Mouse (Mus musculus): Measurements from ENCODE around the gene Mrps24. TPM values are rescaled to one million over a fixed set of nuclear protein-coding genes. Genes with fewer than 3 reads are reported as not detected.
A peak's percentile ranks its signal among the peaks of the same experiment; 100 is the strongest.

The Mrps24 gene
- 10 to 100 TPM; 64.7 to 71.7 TPM for total RNA-seq (2021)

- no peak for DNase-seq (ENCODE audit: low spot score in 2 of 2)
- intact Hi-C loops (cut with DNase I), result no loop called here
These were observed at the start of gene Mrps24 for GRCm38 (mm10) chr11:5715630-5716105. Gene Mrps24, minus strand, starts transcription at chr11:5715680.

GRCm38 (mm10) chr11:5762633-5762982 lies 47.1 kb upstream of the Mrps24 start:
- intact Hi-C loops (cut with DNase I), result no loop called here
- DNase-seq (ENCODE audit: low spot score in 2 of 2), result no peak

GRCm38 (mm10) chr11:5761820-5762632 lies 46.5 kb upstream of the Mrps24 start, which contains the start of gene Urgcp:
Gene Urgcp, minus strand, starts transcription at chr11:5762376.
- intact Hi-C loops (cut with DNase I), result no loop called here
- DNase-seq (ENCODE audit: low spot score in 2 of 2), result peak; percentile 93

GRCm38 (mm10) chr11:5753755-5754154 lies 38.3 kb upstream of the Mrps24 start:
- intact Hi-C loops (cut with DNase I), result no loop called here
- no peak for DNase-seq (ENCODE audit: low spot score in 2 of 2)

- intact Hi-C loops (cut with DNase I), result no loop called here
- DNase-seq (ENCODE audit: low spot score in 2 of 2), result no peak
These were observed 29.5 kb upstream of the Mrps24 start for GRCm38 (mm10) chr11:5744951-5745350.

- DNase-seq (ENCODE audit: low spot score in 2 of 2), result no peak
- intact Hi-C loops (cut with DNase I), result no loop called here
These were observed 26.6 kb upstream of the Mrps24 start for GRCm38 (mm10) chr11:5742106-5742505.

GRCm38 (mm10) chr11:5740965-5741627 lies 25.6 kb upstream of the Mrps24 start:
- peak; percentile 72 to 85 for DNase-seq (ENCODE audit: low spot score in 2 of 2)
- intact Hi-C loops (cut with DNase I), result no loop called here

GRCm38 (mm10) chr11:5740599-5740964 lies 25.1 kb upstream of the Mrps24 start:
- intact Hi-C loops (cut with DNase I), result no loop called here
- DNase-seq (ENCODE audit: low spot score in 2 of 2), result no peak

- intact Hi-C loops (cut with DNase I), result no loop called here
- DNase-seq (ENCODE audit: low spot score in 2 of 2), result no peak
These were observed 24.4 kb upstream of the Mrps24 start for GRCm38 (mm10) chr11:5739846-5740245.

- no peak for DNase-seq (ENCODE audit: low spot score in 2 of 2)
- intact Hi-C loops (cut with DNase I), result no loop called here
These were observed 23.6 kb upstream of the Mrps24 start for GRCm38 (mm10) chr11:5738888-5739632.

GRCm38 (mm10) chr11:5737137-5737536 lies 21.7 kb upstream of the Mrps24 start:
- DNase-seq (ENCODE audit: low spot score in 2 of 2), result no peak
- intact Hi-C loops (cut with DNase I), result no loop called here

- intact Hi-C loops (cut with DNase I), result no loop called here
- no peak for DNase-seq (ENCODE audit: low spot score in 2 of 2)
These were observed 18.8 kb upstream of the Mrps24 start for GRCm38 (mm10) chr11:5734323-5734722.

- intact Hi-C loops (cut with DNase I), result no loop called here
- DNase-seq (ENCODE audit: low spot score in 2 of 2), result no peak
These were observed 16.9 kb upstream of the Mrps24 start for GRCm38 (mm10) chr11:5732401-5732800.

GRCm38 (mm10) chr11:5729582-5729981 lies 14.1 kb upstream of the Mrps24 start:
- intact Hi-C loops (cut with DNase I), result no loop called here
- no peak for DNase-seq (ENCODE audit: low spot score in 2 of 2)

GRCm38 (mm10) chr11:5718611-5719354 lies 3.3 kb upstream of the Mrps24 start:
- intact Hi-C loops (cut with DNase I), result no loop called here
- no peak for DNase-seq (ENCODE audit: low spot score in 2 of 2)

- no peak for DNase-seq (ENCODE audit: low spot score in 2 of 2)
- intact Hi-C loops (cut with DNase I), result no loop called here
These were observed 1.6 kb upstream of the Mrps24 start for GRCm38 (mm10) chr11:5716938-5717705.

GRCm38 (mm10) chr11:5716246-5716645 lies 766 bp upstream of the Mrps24 start:
- no peak for DNase-seq (ENCODE audit: low spot score in 2 of 2)
- intact Hi-C loops (cut with DNase I), result no loop called here

- intact Hi-C loops (cut with DNase I), result no loop called here
- DNase-seq (ENCODE audit: low spot score in 2 of 2), result no peak
These were observed 301 bp downstream of the Mrps24 start for GRCm38 (mm10) chr11:5715179-5715578.

Data from left cerebral cortex, postnatal 36 days (tissue).